Mouse (Mus musculus): ENCODE results near the gene Fam114a2. TPM values are rescaled to one million over a fixed set of nuclear protein-coding genes. Genes with fewer than 3 reads are reported as not detected.

The Fam114a2 gene
- polyA plus RNA-seq, 1 experiment from 2014 or later, result 51.8 TPM

- Histone ChIP-seq H3K27ac (no peak overlapping the region), H3K9ac (no peak overlapping the region), H3K36me3 (replicated peaks; ENCODE audit: control insufficient read depth, insufficient read depth) (no peaks in the 10 kb centered on the region), H3K4me2 (replicated peaks) (no peak overlapping the region), H3K9me3 (ENCODE audit: control insufficient read depth, low read length) (no peaks in the 10 kb centered on the region), H3K4me3 (replicated peaks; ENCODE audit: low read length) (no peak overlapping the region), H3K4me1 (replicated peaks; ENCODE audit: control insufficient read depth, insufficient read depth, low read length) (no peaks in the 10 kb centered on the region), H3K27me3 (ENCODE audit: control insufficient read depth, insufficient read depth, low read length) (no peaks in the 10 kb centered on the region)
- 77% methylated on average over 2 of the region's 2 CpGs for WGBS
- no peak for ATAC-seq (ENCODE audit: low FRiP score)
- DNase-seq (ENCODE audit: low spot score), result no peak
Measured at GRCm38 (mm10) chr11:57540681-57541080, 22.3 kb upstream of the Fam114a2 start.

DNA sequence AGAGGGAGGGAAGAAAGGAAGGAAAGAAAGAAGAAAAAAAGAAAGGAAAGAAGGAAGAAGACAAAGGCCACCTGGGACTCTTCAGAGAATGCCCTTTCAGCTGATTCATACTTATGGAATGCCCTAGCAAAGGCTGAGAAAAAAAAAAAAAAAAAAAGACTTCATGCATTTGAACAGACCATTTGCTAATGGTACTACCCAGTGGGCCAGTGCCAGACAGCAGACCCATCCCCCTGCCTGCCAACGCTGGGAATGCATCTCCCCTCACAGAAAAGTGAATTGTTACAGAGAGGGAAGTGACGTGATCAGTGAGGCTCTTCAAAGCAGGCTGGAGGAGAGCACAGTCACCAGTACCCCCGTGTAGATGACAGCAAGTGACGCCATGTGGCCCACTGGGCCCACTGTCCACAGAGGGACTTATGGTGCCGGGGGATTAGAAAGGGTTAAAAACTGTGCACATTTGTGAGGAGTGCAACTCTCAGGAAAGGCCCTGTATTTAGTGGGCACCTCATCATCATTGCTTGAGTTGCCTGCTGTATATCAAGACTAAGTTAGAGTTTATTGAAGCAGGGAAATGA lies 21.5 kb upstream of the Fam114a2 start:
- no peak overlapping the region for H3K27ac ChIP-seq
- WGBS, result 71% methylated on average over 5 of the region's 5 CpGs
- H3K4me3 ChIP-seq (replicated peaks; ENCODE audit: low read length), result no peak overlapping the region
- no peak overlapping the region for H3K4me2 ChIP-seq (replicated peaks)
- DNase-seq (ENCODE audit: low spot score), result no peak
- ATAC-seq (ENCODE audit: low FRiP score), result no peak
- no peaks in the 10 kb centered on the region for H3K4me1 ChIP-seq (replicated peaks; ENCODE audit: control insufficient read depth, insufficient read depth, low read length)
- H3K9me3 ChIP-seq (ENCODE audit: control insufficient read depth, low read length), result no peaks in the 10 kb centered on the region
- H3K27me3 ChIP-seq (ENCODE audit: control insufficient read depth, insufficient read depth, low read length), result no peaks in the 10 kb centered on the region
- H3K9ac ChIP-seq, result no peak overlapping the region
- H3K36me3 ChIP-seq (replicated peaks; ENCODE audit: control insufficient read depth, insufficient read depth), result no peaks in the 10 kb centered on the region

GRCm38 (mm10) chr11:57535912-57536311 lies 17.5 kb upstream of the Fam114a2 start:
- H3K4me2 ChIP-seq (replicated peaks), result no peak overlapping the region
- H3K27me3 ChIP-seq (ENCODE audit: control insufficient read depth, insufficient read depth, low read length), result no peaks in the 10 kb centered on the region
- no peak overlapping the region for H3K4me3 ChIP-seq (replicated peaks; ENCODE audit: low read length)
- H3K4me1 ChIP-seq (replicated peaks; ENCODE audit: control insufficient read depth, insufficient read depth, low read length), result peaks cover 13% of the 10 kb centered on the region
- H3K36me3 ChIP-seq (replicated peaks; ENCODE audit: control insufficient read depth, insufficient read depth), result peaks cover 20% of the 10 kb centered on the region
- H3K9ac ChIP-seq, result no peak overlapping the region
- no peak for DNase-seq (ENCODE audit: low spot score)
- WGBS, result 82% methylated on average over 5 of the region's 5 CpGs
- H3K27ac ChIP-seq, result no peak overlapping the region
- ATAC-seq (ENCODE audit: low FRiP score), result no peak
- no peaks in the 10 kb centered on the region for H3K9me3 ChIP-seq (ENCODE audit: control insufficient read depth, low read length)

- DNase-seq (ENCODE audit: low spot score), result no peak
- Histone ChIP-seq H3K9me3 (ENCODE audit: control insufficient read depth, low read length) (no peaks in the 10 kb centered on the region), H3K9ac (no peak overlapping the region), H3K4me3 (replicated peaks; ENCODE audit: low read length) (no peak overlapping the region), H3K4me1 (replicated peaks; ENCODE audit: control insufficient read depth, insufficient read depth, low read length) (peaks cover 16% of the 10 kb centered on the region), H3K27ac (peak overlapping the region; percentile 84), H3K4me2 (replicated peaks) (no peak overlapping the region), H3K27me3 (ENCODE audit: control insufficient read depth, insufficient read depth, low read length) (no peaks in the 10 kb centered on the region), H3K36me3 (replicated peaks; ENCODE audit: control insufficient read depth, insufficient read depth) (peaks cover 50% of the 10 kb centered on the region)
- ATAC-seq (ENCODE audit: low FRiP score), result no peak
- WGBS, result 85% methylated on average over 4 of the region's 4 CpGs
Measured at GRCm38 (mm10) chr11:57532306-57532705, 13.9 kb upstream of the Fam114a2 start.

- DNase-seq (ENCODE audit: low spot score), result peak; percentile 55
- H3K4me1 ChIP-seq (replicated peaks; ENCODE audit: control insufficient read depth, insufficient read depth, low read length), result peaks cover 16% of the 10 kb centered on the region
- WGBS, result 9% methylated on average over 11 of the region's 11 CpGs
- peak overlapping the region; percentile 17; the same call in 1 of the 2 replicates for H3K4me2 ChIP-seq (replicated peaks)
- no peaks in the 10 kb centered on the region for H3K27me3 ChIP-seq (ENCODE audit: control insufficient read depth, insufficient read depth, low read length)
- H3K27ac ChIP-seq, result peak overlapping the region; percentile 84
- no peak overlapping the region for H3K4me3 ChIP-seq (replicated peaks; ENCODE audit: low read length)
- peaks cover 50% of the 10 kb centered on the region for H3K36me3 ChIP-seq (replicated peaks; ENCODE audit: control insufficient read depth, insufficient read depth)
- peak; percentile 77 for ATAC-seq (ENCODE audit: low FRiP score)
- no peaks in the 10 kb centered on the region for H3K9me3 ChIP-seq (ENCODE audit: control insufficient read depth, low read length)
- H3K9ac ChIP-seq, result peak overlapping the region; percentile 36; the same call in 1 of the 2 replicates
Measured at GRCm38 (mm10) chr11:57531300-57531950, 13.0 kb upstream of the Fam114a2 start.

- Histone ChIP-seq H3K9ac (no peak overlapping the region), H3K9me3 (ENCODE audit: control insufficient read depth, low read length) (no peaks in the 10 kb centered on the region), H3K36me3 (replicated peaks; ENCODE audit: control insufficient read depth, insufficient read depth) (peaks cover 50% of the 10 kb centered on the region), H3K4me2 (replicated peaks) (no peak overlapping the region), H3K27me3 (ENCODE audit: control insufficient read depth, insufficient read depth, low read length) (no peaks in the 10 kb centered on the region), H3K4me3 (replicated peaks; ENCODE audit: low read length) (no peak overlapping the region), H3K4me1 (replicated peaks; ENCODE audit: control insufficient read depth, insufficient read depth, low read length) (peaks cover 16% of the 10 kb centered on the region), H3K27ac (no peak overlapping the region)
- WGBS, result 96% methylated on average over 3 of the region's 3 CpGs
- DNase-seq (ENCODE audit: low spot score) (no peak), ATAC-seq (ENCODE audit: low FRiP score) (no peak)
Measured at GRCm38 (mm10) chr11:57529111-57529510, 10.7 kb upstream of the Fam114a2 start.

DNA sequence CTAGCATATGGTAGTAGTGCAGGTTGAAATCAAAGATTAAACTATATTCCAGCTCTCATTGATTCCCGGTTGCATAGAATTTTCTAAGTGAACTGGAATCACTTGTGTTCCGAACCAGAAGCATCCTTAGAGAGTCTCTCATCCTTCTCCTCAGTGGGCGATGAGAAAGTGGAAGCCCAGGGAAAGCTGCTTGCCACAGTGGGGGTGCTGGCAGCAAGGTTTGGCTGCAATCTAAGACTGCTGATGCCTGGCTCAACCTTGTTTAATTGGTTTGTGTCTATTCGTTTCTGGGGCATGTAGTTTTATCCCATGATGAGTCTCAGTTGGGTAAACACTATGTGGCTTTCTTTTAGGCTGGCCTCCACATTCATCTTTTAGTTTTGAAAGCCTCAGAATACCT lies 9.1 kb upstream of the Fam114a2 start:
- 86% methylated on average over 4 of the region's 4 CpGs for WGBS

GRCm38 (mm10) chr11:57525900-57526299 lies 7.5 kb upstream of the Fam114a2 start:
- 89% methylated on average over 3 of the region's 3 CpGs for WGBS
- Histone ChIP-seq H3K27me3 (ENCODE audit: control insufficient read depth, insufficient read depth, low read length) (no peaks in the 10 kb centered on the region), H3K4me1 (replicated peaks; ENCODE audit: control insufficient read depth, insufficient read depth, low read length) (peaks cover 3% of the 10 kb centered on the region), H3K4me3 (replicated peaks; ENCODE audit: low read length) (no peak overlapping the region), H3K4me2 (replicated peaks) (no peak overlapping the region), H3K9me3 (ENCODE audit: control insufficient read depth, low read length) (no peaks in the 10 kb centered on the region), H3K27ac (no peak overlapping the region), H3K36me3 (replicated peaks; ENCODE audit: control insufficient read depth, insufficient read depth) (peaks cover 30% of the 10 kb centered on the region), H3K9ac (no peak overlapping the region)
- DNase-seq (ENCODE audit: low spot score) (no peak), ATAC-seq (ENCODE audit: low FRiP score) (no peak)

More for the DNA sequence above, 9.1 kb upstream of the Fam114a2 start:
- no peak overlapping the region for H3K9ac ChIP-seq
- ATAC-seq (ENCODE audit: low FRiP score), result no peak
- DNase-seq (ENCODE audit: low spot score), result no peak
- H3K4me3 ChIP-seq (replicated peaks; ENCODE audit: low read length), result no peak overlapping the region
- peaks cover 36% of the 10 kb centered on the region for H3K36me3 ChIP-seq (replicated peaks; ENCODE audit: control insufficient read depth, insufficient read depth)
- H3K9me3 ChIP-seq (ENCODE audit: control insufficient read depth, low read length), result no peaks in the 10 kb centered on the region
- no peaks in the 10 kb centered on the region for H3K27me3 ChIP-seq (ENCODE audit: control insufficient read depth, insufficient read depth, low read length)
- no peak overlapping the region for H3K4me2 ChIP-seq (replicated peaks)
- no peak overlapping the region for H3K27ac ChIP-seq
- peaks cover 16% of the 10 kb centered on the region for H3K4me1 ChIP-seq (replicated peaks; ENCODE audit: control insufficient read depth, insufficient read depth, low read length)

GRCm38 (mm10) chr11:57524597-57524996 lies 6.2 kb upstream of the Fam114a2 start:
- Histone ChIP-seq H3K36me3 (replicated peaks; ENCODE audit: control insufficient read depth, insufficient read depth) (peaks cover 17% of the 10 kb centered on the region), H3K4me1 (replicated peaks; ENCODE audit: control insufficient read depth, insufficient read depth, low read length) (no peaks in the 10 kb centered on the region), H3K4me3 (replicated peaks; ENCODE audit: low read length) (no peak overlapping the region), H3K27ac (no peak overlapping the region), H3K9me3 (ENCODE audit: control insufficient read depth, low read length) (no peaks in the 10 kb centered on the region), H3K27me3 (ENCODE audit: control insufficient read depth, insufficient read depth, low read length) (no peaks in the 10 kb centered on the region), H3K9ac (no peak overlapping the region), H3K4me2 (replicated peaks) (no peak overlapping the region)
- no peak for DNase-seq (ENCODE audit: low spot score)
- no peak for ATAC-seq (ENCODE audit: low FRiP score)

Data from hindbrain, embryonic 14.5 days (tissue).